Mouse (Mus musculus): ENCODE data around the gene Adamts6. TPM values are rescaled to one million over a fixed set of nuclear protein-coding genes. Genes with fewer than 3 reads are reported as not detected.

Gene Adamts6
- polyA plus RNA-seq, 1 experiment from 2014 or later = 7.1 TPM

DNA sequence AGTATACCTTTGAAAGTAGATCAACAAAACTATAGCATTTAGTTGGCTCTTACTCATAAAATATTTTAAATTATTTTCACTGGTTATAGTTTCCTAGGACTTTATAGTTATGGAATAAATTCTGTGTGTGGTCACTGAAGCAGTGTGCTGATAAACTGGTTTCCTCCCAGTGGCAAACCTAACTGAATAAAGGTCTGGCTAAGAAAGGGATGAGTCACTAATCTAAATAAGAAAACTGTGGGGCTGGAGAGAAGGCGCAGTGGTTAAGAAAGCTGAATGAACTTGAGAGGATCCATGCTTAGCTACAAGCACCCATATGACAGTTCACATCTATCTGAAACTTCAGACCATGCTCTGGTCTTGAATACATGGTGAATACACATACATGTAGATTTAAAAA, 7.8 kb downstream of the Adamts6 start:
- Histone ChIP-seq H3K9me3 (replicated peaks; ENCODE audit: control insufficient read depth, low read length) (no peaks in the 10 kb centered on the region), H3K4me2 (no peak overlapping the region)

DNA sequence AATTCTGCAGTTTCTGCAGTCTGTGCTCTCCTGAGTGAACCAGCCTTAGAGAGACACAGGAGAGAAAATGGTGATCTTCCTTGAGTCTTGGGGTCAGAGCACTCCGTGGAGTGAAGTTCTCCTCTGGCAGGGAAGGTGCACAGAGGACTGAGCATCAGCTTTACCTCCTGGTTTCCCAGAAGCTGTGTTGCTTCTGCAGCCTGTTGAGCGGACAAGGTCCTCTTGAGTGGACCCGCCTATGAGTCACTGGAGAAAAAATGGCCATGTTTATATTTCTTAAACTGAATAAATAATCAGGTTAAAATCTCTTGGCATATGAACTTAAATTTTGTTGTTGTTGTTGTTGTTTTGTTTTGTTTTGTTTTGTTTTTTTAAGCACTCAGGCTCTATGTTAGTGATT, 41.7 kb downstream of the Adamts6 start:
- Histone ChIP-seq H3K4me1 (ENCODE audit: control insufficient read depth, insufficient read depth, low read length) (no peaks in the 10 kb centered on the region), H3K27ac (ENCODE audit: low read depth, low read length) (no peak overlapping the region), H3K27me3 (ENCODE audit: control insufficient read depth, insufficient read depth, low read length) (no peaks in the 10 kb centered on the region), H3K4me2 (no peak overlapping the region), H3K9ac (ENCODE audit: low read depth, low read length) (no peak overlapping the region), H3K9me3 (replicated peaks; ENCODE audit: control insufficient read depth, low read length) (no peaks in the 10 kb centered on the region), H3K4me3 (ENCODE audit: low read depth, low read length) (no peak overlapping the region), H3K36me3 (ENCODE audit: control insufficient read depth, insufficient read depth, low read length) (peaks cover 2% of the 10 kb centered on the region; the same call in 1 of the 2 replicates)
- ATAC-seq (replicated peaks; ENCODE audit: insufficient number of reproducible peaks, low FRiP score, low TSS enrichment) = no peak
- 83% methylated on average over 3 of the region's 3 CpGs for WGBS (ENCODE audit: insufficient replicate concordance)

More for the DNA sequence above, 7.8 kb downstream of the Adamts6 start:
- no peaks in the 10 kb centered on the region for H3K27me3 ChIP-seq (ENCODE audit: control insufficient read depth, insufficient read depth, low read length)
- H3K4me1 ChIP-seq (ENCODE audit: control insufficient read depth, insufficient read depth, low read length) = no peaks in the 10 kb centered on the region
- 74% methylated on average over 1 of the region's 1 CpGs for WGBS (ENCODE audit: insufficient replicate concordance)
- H3K27ac ChIP-seq (ENCODE audit: low read depth, low read length) = no peak overlapping the region
- no peak overlapping the region for H3K4me3 ChIP-seq (ENCODE audit: low read depth, low read length)
- H3K36me3 ChIP-seq (ENCODE audit: control insufficient read depth, insufficient read depth, low read length) = no peaks in the 10 kb centered on the region; the same call in none of the 2 replicates
- no peak overlapping the region for H3K9ac ChIP-seq (ENCODE audit: low read depth, low read length)
- no peak for ATAC-seq (replicated peaks; ENCODE audit: insufficient number of reproducible peaks, low FRiP score, low TSS enrichment)

GRCm38 (mm10) chr13:104329742-104330141, 42.1 kb downstream of the Adamts6 start:
- H3K4me3 ChIP-seq (ENCODE audit: low read depth, low read length) = no peak overlapping the region
- H3K4me1 ChIP-seq (ENCODE audit: control insufficient read depth, insufficient read depth, low read length) = no peaks in the 10 kb centered on the region
- H3K36me3 ChIP-seq (ENCODE audit: control insufficient read depth, insufficient read depth, low read length) = peaks cover 2% of the 10 kb centered on the region; the same call in 1 of the 2 replicates
- no peak overlapping the region for H3K9ac ChIP-seq (ENCODE audit: low read depth, low read length)
- no peaks in the 10 kb centered on the region for H3K27me3 ChIP-seq (ENCODE audit: control insufficient read depth, insufficient read depth, low read length)
- no peaks in the 10 kb centered on the region for H3K9me3 ChIP-seq (replicated peaks; ENCODE audit: control insufficient read depth, low read length)
- H3K27ac ChIP-seq (ENCODE audit: low read depth, low read length) = no peak overlapping the region
- no peak for ATAC-seq (replicated peaks; ENCODE audit: insufficient number of reproducible peaks, low FRiP score, low TSS enrichment)
- WGBS (ENCODE audit: insufficient replicate concordance) = 79% methylated on average over 2 of the region's 2 CpGs
- H3K4me2 ChIP-seq = no peak overlapping the region

DNA sequence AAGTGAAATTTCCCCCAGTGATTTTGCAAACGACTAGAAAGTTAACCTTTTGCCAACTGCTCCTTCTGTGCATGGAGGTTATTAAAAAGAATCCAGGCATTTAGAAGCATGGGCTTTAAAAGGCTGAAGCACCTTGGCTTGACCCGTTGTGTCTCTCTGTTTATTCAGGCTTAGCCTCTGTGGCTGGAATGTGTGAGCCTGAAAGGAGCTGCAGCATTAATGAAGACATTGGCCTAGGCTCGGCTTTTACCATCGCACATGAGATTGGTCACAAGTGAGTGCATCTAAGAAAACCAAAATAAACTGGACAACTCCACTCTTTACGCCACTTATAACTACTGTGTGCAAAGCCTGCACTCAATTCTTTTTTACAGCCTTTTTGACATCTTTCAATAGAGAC, 65.0 kb downstream of the Adamts6 start:
- Histone ChIP-seq H3K9ac (ENCODE audit: low read depth, low read length) (no peak overlapping the region), H3K4me1 (ENCODE audit: control insufficient read depth, insufficient read depth, low read length) (no peaks in the 10 kb centered on the region), H3K4me3 (ENCODE audit: low read depth, low read length) (no peak overlapping the region), H3K9me3 (replicated peaks; ENCODE audit: control insufficient read depth, low read length) (no peaks in the 10 kb centered on the region), H3K36me3 (ENCODE audit: control insufficient read depth, insufficient read depth, low read length) (peaks cover 3% of the 10 kb centered on the region), H3K4me2 (no peak overlapping the region), H3K27me3 (ENCODE audit: control insufficient read depth, insufficient read depth, low read length) (no peaks in the 10 kb centered on the region), H3K27ac (ENCODE audit: low read depth, low read length) (no peak overlapping the region)
- ATAC-seq (replicated peaks; ENCODE audit: insufficient number of reproducible peaks, low FRiP score, low TSS enrichment) = no peak
- 72% methylated on average over 5 of the region's 5 CpGs for WGBS (ENCODE audit: insufficient replicate concordance)

DNA sequence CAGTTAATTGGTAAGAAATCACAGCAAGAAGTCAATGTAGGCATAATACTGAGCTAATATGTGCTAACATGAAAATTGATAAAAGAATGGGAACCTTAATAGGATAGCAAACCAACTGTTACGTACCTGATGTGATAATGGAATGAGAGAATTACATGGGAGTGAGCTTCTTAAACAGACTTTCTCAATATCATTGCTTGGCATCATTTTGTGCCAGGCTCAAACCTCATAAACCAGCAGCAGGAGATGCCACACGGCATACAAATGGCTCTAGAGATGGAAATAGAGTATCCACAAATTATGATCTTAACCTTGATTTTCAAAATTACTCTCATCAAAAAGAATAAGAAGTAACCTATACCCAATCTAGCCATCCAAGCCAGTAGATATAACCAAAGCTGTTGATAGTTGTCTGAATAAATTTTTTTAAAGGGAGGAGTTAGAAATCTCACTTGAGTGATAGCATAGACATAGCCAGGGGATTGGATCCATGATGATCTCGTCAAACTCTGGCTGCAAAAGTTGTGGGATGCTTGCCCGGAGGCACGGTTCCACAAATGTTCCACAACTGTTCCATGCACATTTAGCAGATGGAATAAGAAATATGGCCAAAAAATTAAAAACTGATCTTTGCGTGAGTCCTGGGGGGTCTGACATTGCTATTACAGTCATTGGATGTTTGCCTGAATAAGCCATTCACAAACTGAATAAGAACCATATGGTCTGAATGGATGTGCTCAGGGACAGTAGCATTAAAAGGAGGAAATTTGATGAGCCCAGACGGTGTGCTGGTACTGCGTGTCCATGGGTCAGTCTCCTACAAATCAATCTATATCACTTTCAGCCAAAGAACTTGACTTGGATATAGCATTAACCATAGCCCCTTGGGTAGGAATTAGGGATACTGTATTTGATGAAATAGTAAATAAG, 106.1 kb downstream of the Adamts6 start:
- no peak overlapping the region for H3K4me2 ChIP-seq
- no peak overlapping the region for H3K9ac ChIP-seq (ENCODE audit: low read depth, low read length)
- ATAC-seq (replicated peaks; ENCODE audit: insufficient number of reproducible peaks, low FRiP score, low TSS enrichment) = no peak
- 87% methylated on average over 8 of the region's 8 CpGs for WGBS (ENCODE audit: insufficient replicate concordance)
- no peak overlapping the region for H3K27ac ChIP-seq (ENCODE audit: low read depth, low read length)
- no peaks in the 10 kb centered on the region for H3K4me1 ChIP-seq (ENCODE audit: control insufficient read depth, insufficient read depth, low read length)
- H3K36me3 ChIP-seq (ENCODE audit: control insufficient read depth, insufficient read depth, low read length) = no peaks in the 10 kb centered on the region
- no peaks in the 10 kb centered on the region for H3K9me3 ChIP-seq (replicated peaks; ENCODE audit: control insufficient read depth, low read length)
- no peak overlapping the region for H3K4me3 ChIP-seq (ENCODE audit: low read depth, low read length)
- no peaks in the 10 kb centered on the region for H3K27me3 ChIP-seq (ENCODE audit: control insufficient read depth, insufficient read depth, low read length)

DNA sequence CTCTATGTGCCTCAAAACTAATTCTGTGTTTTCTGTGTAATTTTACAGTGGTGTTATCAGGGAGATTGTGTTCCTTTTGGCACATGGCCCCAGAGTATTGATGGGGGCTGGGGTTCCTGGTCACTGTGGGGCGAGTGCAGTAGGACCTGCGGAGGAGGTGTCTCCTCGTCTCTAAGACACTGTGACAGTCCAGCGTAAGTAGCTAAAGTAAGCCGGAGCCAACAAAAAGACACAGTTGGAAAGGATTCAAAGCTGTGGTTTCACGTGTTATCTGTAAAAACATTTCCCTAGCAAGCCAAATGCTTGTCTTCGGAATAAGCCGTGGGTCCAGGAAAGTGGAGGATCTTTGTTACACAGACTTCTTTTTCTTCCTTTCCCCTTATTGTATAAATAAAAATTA, 110.2 kb downstream of the Adamts6 start:
- no peaks in the 10 kb centered on the region for H3K4me1 ChIP-seq (ENCODE audit: control insufficient read depth, insufficient read depth, low read length)
- H3K27ac ChIP-seq (ENCODE audit: low read depth, low read length) = no peak overlapping the region
- no peaks in the 10 kb centered on the region for H3K27me3 ChIP-seq (ENCODE audit: control insufficient read depth, insufficient read depth, low read length)
- no peak overlapping the region for H3K9ac ChIP-seq (ENCODE audit: low read depth, low read length)
- no peaks in the 10 kb centered on the region for H3K36me3 ChIP-seq (ENCODE audit: control insufficient read depth, insufficient read depth, low read length)
- no peak overlapping the region for H3K4me2 ChIP-seq
- no peak overlapping the region for H3K4me3 ChIP-seq (ENCODE audit: low read depth, low read length)
- H3K9me3 ChIP-seq (replicated peaks; ENCODE audit: control insufficient read depth, low read length) = no peaks in the 10 kb centered on the region
- WGBS (ENCODE audit: insufficient replicate concordance) = 58% methylated on average over 8 of the region's 8 CpGs
- no peak for ATAC-seq (replicated peaks; ENCODE audit: insufficient number of reproducible peaks, low FRiP score, low TSS enrichment)

- H3K4me2 ChIP-seq = no peak overlapping the region
- ATAC-seq (replicated peaks; ENCODE audit: insufficient number of reproducible peaks, low FRiP score, low TSS enrichment) = no peak
- no peaks in the 10 kb centered on the region for H3K4me1 ChIP-seq (ENCODE audit: control insufficient read depth, insufficient read depth, low read length)
- no peaks in the 10 kb centered on the region for H3K36me3 ChIP-seq (ENCODE audit: control insufficient read depth, insufficient read depth, low read length)
- no peak overlapping the region for H3K9ac ChIP-seq (ENCODE audit: low read depth, low read length)
- WGBS (ENCODE audit: insufficient replicate concordance) = 88% methylated on average over 2 of the region's 2 CpGs
- H3K27me3 ChIP-seq (ENCODE audit: control insufficient read depth, insufficient read depth, low read length) = no peaks in the 10 kb centered on the region
- H3K4me3 ChIP-seq (ENCODE audit: low read depth, low read length) = no peak overlapping the region
- no peak overlapping the region for H3K27ac ChIP-seq (ENCODE audit: low read depth, low read length)
- no peaks in the 10 kb centered on the region for H3K9me3 ChIP-seq (replicated peaks; ENCODE audit: control insufficient read depth, low read length)
Measured at GRCm38 (mm10) chr13:104432734-104433133, 145.1 kb downstream of the Adamts6 start.

DNA sequence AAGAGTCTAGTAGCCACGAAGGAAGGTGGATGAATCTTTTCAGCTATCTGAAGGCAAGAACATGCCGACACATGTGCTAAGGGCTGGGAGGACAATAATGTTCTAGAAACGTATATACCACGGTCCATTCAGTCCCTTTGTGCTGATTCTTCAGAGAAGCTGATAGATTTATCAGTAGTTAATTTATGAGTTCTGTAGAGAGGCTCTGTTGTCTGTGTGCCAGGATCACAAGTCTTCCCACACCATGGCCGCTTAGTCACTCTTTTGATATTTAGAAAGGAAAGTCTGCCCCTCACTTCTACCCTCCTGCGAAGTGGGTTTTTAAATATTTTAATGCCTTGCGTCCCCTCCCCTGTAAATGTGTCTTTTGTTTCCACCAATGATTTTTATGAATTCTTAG, 154.9 kb downstream of the Adamts6 start:
- Histone ChIP-seq H3K27me3 (ENCODE audit: control insufficient read depth, insufficient read depth, low read length) (no peaks in the 10 kb centered on the region), H3K4me3 (ENCODE audit: low read depth, low read length) (no peak overlapping the region), H3K9me3 (replicated peaks; ENCODE audit: control insufficient read depth, low read length) (no peaks in the 10 kb centered on the region), H3K27ac (ENCODE audit: low read depth, low read length) (no peak overlapping the region), H3K4me2 (no peak overlapping the region), H3K9ac (ENCODE audit: low read depth, low read length) (no peak overlapping the region), H3K36me3 (ENCODE audit: control insufficient read depth, insufficient read depth, low read length) (peaks cover 7% of the 10 kb centered on the region), H3K4me1 (ENCODE audit: control insufficient read depth, insufficient read depth, low read length) (no peaks in the 10 kb centered on the region)
- no peak for ATAC-seq (replicated peaks; ENCODE audit: insufficient number of reproducible peaks, low FRiP score, low TSS enrichment)
- 85% methylated on average over 7 of the region's 7 CpGs for WGBS (ENCODE audit: insufficient replicate concordance)

DNA sequence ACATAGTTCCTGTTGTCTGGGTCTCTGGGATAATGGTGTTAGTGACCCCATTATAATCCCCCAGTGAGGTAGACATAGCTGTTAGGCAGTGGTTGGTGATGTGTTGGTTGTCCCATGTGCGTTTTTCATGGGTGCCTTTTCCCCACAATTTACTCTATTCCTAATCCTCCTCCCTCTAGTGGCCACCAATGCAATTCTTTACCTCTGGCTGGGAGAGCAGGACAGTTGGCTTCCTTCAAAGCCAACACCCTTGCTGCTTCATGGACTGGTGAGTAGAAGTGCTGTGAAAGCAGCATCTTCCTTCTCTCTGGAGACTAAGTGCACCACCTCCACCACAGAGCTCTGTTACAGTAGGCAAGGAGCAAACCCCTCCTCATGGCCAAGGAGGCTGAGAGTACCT, 157.8 kb downstream of the Adamts6 start:
- Histone ChIP-seq H3K36me3 (ENCODE audit: control insufficient read depth, insufficient read depth, low read length) (peaks cover 7% of the 10 kb centered on the region), H3K4me3 (ENCODE audit: low read depth, low read length) (no peak overlapping the region), H3K4me2 (no peak overlapping the region), H3K9ac (ENCODE audit: low read depth, low read length) (no peak overlapping the region), H3K4me1 (ENCODE audit: control insufficient read depth, insufficient read depth, low read length) (no peaks in the 10 kb centered on the region), H3K9me3 (replicated peaks; ENCODE audit: control insufficient read depth, low read length) (no peaks in the 10 kb centered on the region), H3K27ac (ENCODE audit: low read depth, low read length) (no peak overlapping the region), H3K27me3 (ENCODE audit: control insufficient read depth, insufficient read depth, low read length) (no peaks in the 10 kb centered on the region)
- no peak for ATAC-seq (replicated peaks; ENCODE audit: insufficient number of reproducible peaks, low FRiP score, low TSS enrichment)
- WGBS (ENCODE audit: insufficient replicate concordance) = 67% methylated on average over 1 of the region's 1 CpGs
